Mouse (Mus musculus) spleen, adult 18-20 months (tissue): ENCODE results near the gene Cpt1c.
"Not testable (repeated sequence)": the region's sequence is repeated elsewhere in the genome, so short reads cannot be mapped to it uniquely, and the experiment has no call there.

Experiments used
- DNase-seq, 2 experiments: peaks; one replicate each; pipeline ENCODE4 v3.0.0; 2022; ENCODE audit warnings: mixed read lengths in 2 of 2

Gene Cpt1c

DNA sequence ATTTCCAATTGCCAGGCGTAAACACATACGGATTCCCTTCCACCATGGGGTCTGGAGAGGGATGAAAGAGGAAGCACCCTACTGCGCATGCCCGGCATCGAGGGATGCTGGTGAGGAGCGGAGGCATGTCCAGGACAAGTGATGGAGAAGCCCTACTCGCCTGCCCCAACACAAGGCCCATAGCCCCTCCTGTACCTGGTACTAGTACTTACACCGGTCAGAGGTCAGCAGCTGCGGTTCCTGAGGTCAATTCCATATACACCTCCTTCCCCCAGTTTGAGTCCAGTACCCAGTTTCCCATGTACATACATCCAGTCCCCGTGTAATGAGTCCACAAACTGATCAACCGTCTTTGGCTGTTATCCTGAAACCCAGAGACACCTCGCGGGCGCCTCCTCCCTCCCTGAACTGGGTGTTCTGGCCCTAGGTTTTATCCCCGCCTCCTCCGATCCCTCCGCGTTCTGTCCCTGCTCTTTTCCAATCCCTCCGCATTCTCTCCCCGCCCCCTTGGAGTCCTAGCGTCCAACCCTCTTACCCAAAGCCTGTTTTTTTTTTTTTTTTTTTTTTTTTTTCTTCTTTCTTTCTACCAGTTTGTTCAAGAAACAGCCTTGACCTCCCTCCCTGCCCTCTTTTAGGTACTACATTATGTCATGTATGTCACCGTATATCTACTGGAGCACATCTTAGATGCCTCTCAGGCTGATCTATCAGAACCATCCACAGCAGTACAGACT, at the start of gene Cpt1c:
Gene Cpt1c (minus strand): TSS at position 469 of the 734 bp plus-strand sequence.
- DNase-seq: peak in 1 of 2 experiments; percentile 43

DNA sequence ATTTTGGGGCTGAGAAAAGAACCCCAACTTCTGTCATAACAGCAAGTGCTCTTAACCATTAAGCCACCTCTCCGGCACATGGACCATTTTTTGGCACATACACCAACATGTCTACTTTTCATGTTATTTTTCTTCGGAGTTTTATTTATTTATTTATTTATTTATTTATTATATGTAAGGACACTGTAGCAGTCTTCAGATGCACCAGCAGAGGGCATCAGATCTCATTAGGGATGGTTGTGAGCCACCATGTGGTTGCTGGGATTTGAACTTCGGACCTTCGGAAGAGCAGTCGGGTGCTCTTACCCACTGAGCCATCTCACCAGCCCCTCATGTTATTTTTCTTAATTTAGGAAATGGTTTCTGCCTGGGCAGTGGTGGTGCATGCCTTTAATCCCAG, 49.1 kb upstream of the Cpt1c start:
- DNase-seq: not testable (repeated sequence)

DNA sequence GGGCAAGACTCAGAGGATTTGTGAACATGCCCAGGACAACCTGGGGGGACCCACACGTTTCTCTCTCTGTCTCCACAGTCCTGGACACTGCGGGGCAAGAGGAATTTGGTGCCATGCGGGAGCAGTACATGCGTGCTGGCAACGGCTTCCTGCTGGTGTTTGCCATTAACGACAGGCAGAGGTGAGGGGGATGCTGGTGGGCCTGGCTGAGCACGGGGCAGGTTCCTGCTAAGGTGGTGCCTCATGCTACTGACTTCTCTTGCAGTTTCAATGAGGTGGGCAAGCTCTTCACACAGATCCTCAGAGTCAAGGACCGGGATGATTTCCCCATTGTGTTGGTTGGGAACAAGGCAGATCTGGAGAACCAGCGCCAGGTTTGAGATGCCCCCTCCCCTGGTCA, 45.6 kb upstream of the Cpt1c start:
- DNase-seq: no peak

DNA sequence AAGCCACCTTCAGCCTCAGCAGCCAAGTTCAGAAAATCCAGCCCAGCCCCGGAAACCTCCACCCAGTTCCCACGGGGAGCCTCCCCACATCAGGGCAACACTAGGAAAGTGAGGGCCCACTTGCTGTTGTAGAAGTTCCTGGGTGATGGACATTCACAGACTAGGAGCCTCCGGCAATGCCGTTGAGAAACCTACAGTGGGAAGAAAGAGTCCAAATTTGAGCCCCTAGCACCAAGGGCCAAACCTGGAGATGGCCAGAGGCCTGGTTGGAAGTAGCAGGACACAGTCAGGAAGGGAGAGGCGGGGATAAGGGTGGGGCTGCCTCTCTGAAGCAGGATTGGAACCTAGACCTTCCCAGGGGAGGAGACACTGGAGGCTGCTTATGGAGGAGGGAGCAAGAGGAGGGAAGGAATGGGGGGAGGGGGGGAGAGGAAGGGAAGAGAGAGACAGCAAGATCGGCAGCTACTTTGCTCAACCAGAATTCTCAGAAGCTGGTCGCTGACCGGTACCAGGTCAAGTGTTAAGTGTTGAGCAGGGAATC, 44.5 kb upstream of the Cpt1c start:
- no peak for DNase-seq

DNA sequence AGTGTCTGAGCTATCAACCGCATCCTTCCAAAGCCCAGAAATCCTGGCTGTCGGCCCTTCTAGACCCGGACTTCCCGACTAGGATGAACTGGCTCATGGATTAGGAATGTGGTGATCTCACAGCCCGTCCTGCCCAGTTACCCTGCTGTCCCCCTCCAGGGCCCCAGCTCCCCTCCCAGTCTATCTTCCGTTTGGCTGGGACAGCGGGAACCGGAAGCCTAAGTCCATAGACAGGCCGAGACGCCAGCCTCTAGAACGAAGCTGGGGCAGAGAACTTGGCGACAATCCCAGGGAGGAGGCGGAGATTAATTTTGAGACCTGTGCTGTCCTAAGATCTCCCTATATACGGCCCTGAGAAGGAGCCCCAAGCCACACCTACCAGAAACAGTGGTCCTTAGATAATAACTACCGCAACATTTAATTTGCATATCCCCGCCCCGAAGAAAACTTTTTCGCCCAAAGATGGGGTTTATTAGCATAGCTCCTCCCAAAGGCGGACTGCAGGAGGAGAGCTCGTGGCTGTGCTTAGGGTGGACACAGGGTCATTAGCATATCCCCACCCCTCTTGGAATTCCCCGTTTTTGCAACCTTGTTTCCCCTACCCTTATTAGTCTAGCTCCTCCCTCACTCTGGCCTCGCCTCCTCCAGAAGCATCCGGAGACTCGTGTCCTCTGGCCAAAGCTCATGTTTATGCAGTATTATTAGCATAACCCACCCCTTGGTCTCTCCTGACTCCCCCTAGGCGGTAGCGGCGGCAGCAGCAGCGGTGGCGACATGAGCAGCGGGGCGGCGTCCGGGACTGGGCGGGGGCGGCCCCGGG, 42.8 kb upstream of the Cpt1c start, which contains the start of gene Rras:
Gene Rras (plus strand): TSS at position 720 of the 820 bp plus-strand sequence.
- DNase-seq: peak; percentile 77 to 83

DNA sequence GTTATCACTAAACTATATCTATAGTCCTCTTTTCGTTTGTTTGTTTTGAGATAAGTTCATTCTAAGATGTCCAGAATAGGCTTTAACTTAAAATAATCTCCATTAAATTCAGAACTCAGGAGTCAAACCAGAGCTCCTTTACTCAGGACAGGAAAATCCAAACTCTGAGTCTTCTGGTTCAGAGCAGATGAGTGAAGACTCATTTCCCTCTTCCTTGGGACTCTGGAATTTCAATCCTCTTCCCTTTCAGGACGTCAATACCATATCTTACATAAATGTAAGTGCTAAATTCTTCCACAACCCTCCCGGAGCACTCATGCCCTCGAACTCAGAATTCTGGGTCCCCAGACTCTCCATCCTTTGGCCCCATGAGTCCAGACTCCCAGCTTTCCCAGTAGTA, 42.1 kb upstream of the Cpt1c start:
- no peak for DNase-seq

DNA sequence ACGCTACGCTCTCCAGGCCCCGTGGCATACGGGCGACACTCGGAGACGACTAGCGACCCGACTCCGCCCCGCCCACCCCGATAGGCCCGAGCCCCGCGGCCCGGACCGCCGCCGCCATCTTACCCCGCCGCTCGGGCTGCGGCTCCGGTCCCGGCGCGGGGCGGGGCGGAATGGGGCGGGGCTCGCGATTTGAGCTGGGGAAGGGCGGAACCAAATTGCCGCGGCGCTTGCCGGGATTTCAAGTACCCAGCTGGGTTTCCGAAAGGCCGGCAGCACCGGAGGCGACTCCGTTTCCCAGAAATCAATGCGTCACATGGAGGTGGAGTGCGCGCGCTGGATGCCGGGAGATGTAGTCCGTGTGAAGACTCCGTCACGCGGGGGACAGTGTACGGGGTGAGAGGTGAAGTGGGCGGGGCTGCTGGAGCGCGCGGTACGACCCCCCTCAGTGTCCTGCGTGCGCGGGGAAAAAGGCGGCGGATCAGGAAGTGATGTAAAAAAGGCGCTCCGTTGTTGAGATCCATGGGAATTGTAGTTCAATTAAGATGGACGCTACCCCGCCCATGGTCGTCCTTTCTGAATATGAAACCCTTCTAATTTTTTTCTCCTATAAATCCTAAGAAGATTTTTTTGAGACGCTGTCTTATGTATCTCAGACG, 41.4 kb upstream of the Cpt1c start, which contains the start of gene Scaf1:
Gene Scaf1 (minus strand): TSS at position 407 of the 656 bp plus-strand sequence.
- peak; percentile 98 to 99 for DNase-seq

DNA sequence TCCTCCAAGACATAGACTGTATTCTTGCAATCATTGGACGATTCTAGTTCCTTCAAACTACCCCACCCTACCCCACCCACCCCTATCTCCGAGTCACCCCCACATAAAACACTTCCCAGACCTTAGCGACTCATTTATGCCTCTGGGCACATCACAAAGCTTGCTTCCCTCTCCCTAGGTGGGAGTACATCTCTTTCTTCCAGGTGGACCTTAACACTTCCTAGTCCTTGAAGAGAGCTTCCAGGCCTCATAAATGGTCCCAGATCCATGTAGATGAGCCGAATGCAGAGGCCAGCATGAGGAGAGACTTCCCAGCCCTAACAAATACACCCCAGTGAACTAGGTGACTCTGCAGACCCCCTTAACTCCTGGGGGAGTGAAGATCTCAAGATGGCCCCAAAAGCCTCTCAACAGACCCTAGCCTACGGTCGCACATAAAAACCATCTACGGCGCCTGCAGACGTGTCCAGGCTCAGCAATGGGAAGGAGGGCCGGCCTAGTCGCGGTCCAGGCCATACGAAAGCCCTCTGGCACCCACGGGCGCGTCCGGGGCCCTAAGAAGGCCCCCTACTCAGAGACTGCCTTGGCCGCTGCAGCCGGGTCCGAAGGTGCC, 40.8 kb upstream of the Cpt1c start:
- DNase-seq: no peak

DNA sequence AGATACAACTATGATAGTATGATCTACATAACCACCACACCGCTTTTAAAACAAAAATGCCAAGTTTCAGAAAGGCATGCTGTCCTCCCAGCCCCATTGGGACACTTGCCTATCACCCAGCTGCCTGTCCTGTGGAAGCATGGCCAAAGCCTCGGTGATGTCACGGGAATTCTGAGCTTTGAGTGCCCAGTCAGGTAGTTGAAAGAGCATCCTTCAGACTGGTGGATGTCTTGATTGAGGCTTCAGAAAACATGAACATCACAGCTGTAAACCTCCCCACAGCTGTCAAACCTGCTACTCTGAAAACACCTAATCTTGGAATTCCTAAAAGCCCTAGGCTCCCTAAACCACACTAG, 39.4 kb upstream of the Cpt1c start:
- DNase-seq: no peak

DNA sequence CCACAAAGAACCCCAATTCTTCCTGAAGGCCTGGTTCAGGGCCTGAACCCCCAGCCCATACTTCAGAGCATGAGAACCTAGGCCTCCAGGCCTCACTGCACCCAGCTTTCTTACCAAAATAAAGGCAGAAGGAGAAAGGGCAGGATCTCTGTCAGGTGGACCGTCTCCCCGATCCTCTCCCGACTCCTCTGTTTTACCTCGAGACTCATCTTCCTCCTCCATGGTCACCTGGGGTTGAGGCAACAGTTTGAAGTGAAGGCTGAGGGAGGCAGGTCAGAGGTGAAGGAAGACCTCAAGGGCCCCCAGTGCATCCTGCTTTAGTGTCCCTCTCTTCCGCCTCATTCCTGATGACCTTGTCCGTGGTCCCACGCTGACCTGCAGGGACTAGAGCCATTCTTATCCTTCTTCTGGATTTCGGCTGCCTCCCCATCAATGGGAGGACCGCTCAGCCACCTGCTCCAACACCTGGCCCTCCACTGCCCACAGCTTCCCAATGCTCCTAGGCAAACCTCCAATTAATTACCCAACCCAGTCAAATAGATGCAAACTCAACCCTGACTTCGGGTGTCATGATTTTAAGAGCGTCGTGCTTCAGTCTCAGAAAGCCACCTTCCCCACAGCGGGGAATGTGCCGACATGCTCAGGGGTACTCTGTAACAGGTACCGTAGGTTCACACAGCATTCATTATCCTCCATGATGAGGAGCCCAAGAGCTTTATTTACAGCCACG, 38.9 kb upstream of the Cpt1c start:
- no peak for DNase-seq

DNA sequence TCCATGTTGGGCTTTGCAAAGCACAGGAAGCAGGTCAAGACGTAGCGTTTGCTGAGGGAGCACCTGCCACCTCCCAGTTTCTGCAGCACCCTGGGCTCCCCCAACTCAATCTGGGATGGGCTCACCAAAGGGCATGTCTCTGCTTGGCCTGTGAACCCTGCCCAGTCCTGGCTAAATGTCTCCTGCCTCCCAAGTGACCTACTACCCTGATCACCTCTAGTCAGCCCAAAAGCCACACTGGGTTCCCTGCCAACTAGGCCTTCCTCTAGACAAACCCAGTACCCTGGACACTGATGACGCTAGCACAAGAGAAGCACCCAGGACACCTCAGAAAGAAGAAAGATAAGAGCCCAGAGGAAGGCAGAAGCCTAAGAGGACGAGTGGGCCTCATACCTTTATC, 38.2 kb upstream of the Cpt1c start:
- DNase-seq: no peak

DNA sequence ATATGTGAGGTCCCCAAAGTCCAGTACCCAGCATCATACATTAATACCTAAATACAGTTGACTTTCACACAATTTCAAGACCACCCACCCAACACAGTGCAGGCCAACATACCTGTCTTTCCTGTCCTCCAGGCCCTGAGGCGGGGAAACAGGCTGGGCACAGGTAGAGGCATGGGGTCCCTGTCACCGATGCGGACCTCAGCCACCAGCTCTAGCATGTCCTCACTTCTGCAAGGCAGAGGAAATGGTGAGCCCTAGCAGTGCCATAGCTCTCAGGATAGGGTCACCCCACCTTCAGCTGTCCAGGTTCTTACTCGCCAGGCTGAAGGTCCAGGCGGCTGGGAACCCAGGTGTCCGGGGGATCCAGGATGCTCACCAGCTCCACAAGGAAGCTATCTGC, 37.4 kb upstream of the Cpt1c start:
- DNase-seq: no peak

DNA sequence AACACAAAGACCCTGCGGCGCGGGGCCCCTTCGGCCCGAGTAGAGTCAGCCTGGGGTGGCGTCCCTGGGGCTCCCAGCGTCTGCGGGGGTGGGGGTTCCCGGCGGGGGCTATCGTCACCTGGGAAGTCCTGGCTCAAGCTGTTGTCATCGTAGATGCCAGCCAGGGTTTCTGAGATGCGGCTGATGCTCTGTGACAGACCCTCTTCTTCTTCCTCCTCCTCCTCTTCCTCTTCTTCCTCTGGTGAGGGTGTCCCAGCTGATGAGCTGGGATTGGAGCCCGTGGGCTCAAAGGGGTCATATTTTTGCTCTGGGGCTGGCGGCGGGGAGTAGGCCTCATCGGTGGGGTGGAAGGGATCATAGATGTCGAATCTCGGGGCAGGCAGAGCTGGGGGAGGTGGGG, 33.8 kb upstream of the Cpt1c start:
- no peak for DNase-seq

DNA sequence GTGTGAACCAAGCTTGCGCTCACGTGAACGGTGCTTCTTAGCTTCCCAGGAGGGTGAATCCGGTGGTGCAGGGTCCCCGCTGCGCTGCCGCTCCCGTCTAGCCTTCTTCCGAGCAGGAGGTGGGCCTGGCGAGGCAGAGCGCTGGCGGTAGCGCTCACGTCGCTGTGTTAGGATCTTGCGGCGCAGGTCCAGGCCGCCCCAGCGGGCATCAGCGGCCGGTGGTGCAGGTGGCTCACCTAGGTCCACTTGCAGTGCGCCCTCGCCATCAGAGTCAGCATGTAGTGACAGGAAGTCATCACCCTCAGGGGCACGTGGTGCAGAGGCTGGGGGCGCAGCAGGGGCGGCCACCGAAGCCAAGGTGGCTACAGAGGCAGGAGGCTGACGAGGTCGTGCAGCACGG, 33.2 kb upstream of the Cpt1c start:
- peak in 1 of 2 experiments; percentile 8 for DNase-seq

DNA sequence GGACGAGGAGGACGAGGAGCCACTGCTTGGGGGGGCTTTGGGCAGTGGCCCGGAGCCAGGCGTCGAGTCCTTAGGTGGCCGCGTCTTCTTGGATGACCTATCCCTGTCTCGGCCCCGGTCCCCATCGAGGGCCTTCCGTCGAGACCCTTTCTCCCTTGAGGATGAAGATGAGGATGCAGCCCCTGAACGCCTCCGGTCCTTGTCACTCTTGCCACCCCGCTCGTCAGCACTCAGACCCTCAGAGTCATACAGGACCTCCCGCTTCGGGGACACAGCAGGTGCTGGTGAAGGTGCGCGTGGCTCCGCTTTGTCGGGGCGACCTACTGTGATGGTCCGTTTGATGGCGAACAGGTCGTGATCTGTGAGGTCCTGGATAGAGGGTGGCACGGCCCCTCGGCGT, 32.5 kb upstream of the Cpt1c start:
- no peak for DNase-seq

DNA sequence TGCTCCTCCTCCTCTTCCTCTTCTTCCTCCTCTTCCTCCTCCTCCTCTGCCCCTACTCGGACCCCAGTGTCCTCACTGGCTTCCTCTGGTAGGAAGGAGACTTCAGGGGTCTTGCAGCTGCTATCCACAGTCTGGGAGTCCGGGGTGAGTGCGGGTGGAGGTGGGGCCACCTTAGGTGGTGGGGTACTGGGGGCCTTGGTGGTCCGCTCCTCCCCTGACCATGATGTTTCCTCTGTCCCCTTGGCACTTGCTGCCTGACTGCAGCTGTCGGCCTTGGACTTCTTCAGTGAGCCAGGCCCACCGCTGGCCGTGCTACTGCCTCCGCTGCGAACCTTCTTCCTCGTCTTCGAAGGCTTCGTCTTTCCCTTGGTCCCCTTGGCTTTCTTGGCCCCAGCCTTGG, 31.9 kb upstream of the Cpt1c start:
- peak in 1 of 2 experiments; percentile 5 for DNase-seq

DNA sequence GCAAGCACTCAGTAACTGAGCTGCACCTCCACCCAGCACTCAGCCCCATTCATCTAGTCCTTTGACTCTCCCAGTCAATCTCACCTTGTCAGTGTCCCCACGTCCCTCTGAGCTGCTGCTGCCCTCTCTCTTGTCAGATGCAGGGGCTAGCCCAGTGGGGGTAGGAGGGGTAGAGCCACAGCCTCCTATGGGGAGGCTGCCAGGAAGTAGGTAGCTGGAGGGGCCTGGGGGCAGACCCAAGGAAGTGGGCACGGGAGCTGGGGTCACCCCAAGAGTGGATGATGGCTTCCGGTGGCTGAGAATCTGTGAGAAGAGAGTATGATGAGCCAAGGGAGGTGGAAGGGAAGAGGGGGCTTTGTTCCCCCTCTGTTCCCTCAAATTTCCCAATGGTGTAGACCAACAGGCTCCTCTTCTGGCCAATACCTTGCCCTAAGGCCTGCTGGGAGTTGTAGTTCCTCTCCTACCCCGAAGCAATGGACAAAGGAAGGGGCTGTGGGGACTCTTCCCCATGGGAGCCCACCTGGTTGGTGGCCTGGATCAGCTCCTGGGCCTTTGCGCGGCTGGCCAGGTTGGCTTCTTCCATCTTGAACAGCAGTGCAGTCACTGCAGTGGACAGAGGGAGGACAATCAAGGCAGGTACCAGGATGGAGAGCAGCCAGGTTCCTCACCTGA, 30.8 kb upstream of the Cpt1c start:
- DNase-seq: peak in 1 of 2 experiments; percentile 4

DNA sequence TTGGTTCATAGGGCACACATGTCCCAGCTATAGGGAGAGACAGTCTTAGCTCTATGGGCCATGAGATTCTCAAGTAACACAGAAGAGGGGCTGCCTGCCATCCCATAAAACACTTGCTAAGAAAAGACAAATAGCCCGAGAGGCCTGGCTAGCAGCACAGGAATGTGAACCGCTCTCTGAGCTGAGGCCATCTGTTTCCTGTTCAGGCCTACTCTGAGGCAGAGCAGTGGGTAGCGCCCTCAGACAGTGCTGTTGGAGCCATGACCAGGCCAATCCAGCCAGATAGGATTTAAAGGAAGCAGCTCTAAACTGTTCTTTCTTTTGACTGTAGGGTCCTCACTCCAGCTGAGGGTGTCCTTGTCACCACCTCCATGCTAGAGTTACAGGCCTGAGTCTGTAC, 29.9 kb upstream of the Cpt1c start:
- DNase-seq: no peak

DNA sequence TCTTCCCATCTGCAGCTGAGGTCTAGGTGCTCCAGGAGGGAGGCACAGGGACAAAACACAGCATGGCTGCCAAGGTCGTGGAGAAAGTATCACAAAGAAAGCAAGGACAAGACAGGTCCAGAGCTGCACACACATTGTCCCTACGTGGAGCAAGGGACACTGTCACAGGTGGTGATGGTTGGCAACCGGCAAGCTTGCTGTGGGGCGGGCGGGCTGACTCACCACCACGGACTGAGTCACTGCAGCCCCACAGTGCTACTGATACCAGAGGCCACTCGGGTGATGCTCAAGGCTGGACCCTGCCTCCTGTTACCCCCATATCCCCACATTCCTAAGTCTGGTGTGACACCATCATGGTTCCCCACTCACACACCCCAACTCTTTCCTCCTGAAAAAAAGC, 27.8 kb upstream of the Cpt1c start:
- peak in 1 of 2 experiments; percentile 4 for DNase-seq

DNA sequence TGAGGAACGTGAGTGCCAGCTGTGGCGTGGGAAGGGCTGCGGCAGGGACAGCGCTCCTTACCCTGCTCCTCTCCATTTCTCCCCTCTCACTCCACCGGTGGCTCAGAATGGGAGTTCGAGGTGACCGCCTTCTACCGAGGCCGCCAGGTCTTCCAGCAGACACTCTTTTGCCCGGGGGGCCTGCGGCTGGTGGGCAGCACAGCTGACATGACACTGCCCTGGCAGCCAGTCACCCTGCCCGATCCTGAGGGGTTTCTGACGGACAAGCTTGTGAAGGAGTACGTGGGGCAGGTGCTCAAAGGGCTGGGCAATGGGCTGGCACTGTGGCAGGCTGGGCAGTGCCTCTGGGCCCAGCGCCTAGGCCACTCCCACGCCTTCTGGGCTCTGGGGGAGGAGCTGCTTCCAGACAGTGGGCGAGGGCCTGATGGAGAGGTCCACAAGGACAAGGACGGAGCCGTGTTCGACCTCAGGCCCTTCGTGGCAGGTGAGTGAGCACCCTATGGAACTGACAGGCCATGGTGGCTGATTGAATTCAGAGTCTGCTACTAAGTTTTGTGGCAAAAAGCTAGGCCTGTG, 26.0 kb upstream of the Cpt1c start:
- DNase-seq: peak in 1 of 2 experiments; percentile 9

DNA sequence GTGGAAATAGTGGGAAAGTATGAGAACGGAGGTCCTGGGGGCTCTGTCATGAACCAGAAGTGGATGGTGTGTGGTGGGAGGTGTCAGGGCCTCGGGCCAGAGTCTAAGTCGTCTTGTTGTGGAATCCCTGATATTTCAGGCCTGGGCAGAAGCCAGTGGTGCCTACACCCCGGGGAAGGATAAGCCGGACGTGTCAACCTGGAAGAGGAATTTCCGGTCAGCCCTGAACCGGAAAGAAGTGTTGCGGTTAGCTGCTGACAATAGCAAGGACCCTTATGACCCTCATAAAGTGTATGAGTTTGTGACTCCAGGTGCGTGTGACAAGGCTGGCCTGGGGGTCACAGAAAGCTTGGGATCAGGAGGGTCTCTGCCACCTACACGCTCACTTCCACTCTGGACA, 25.1 kb upstream of the Cpt1c start:
- peak in 1 of 2 experiments; percentile 4 for DNase-seq
